Mouse (Mus musculus) limb, embryonic 14.5 days (tissue): ENCODE measurements around the gene Srgap2. TPM values are rescaled to one million over a fixed set of nuclear protein-coding genes. Genes with fewer than 3 reads are reported as not detected.

Experiments used
- ATAC-seq: fragments of 200-750 bp; cut with Nextera tagmentation; 2 replicates; pipeline ENCODE4 v1.8.0; 2017; ENCODE audit warnings: low read depth, moderate number of reproducible peaks, moderate TSS enrichment; ENCODE audit not compliant: low FRiP score
- DNase-seq: peaks from one replicate; pipeline ENCODE4 v3.0.0-alpha.2; 2015; ENCODE audit warnings: low spot score
- H3K27ac ChIP-seq: fragments of 300-500 bp; sonication (generic); replicated peaks from 2 replicates; pipeline ENCODE4 v1.5.1; 2014; ENCODE audit warnings: low read depth, mild to moderate bottlenecking, low read length, moderate library complexity, mixed read lengths
- H3K27me3 ChIP-seq: fragments of 300-500 bp; sonication (generic); 2 replicates; pipeline ENCODE4 v1.6.1; 2014; ENCODE audit warnings: low read length, mixed read lengths; ENCODE audit not compliant: control insufficient read depth, insufficient read depth
- H3K36me3 ChIP-seq: fragments of 300-500 bp; sonication (generic); 2 replicates; pipeline ENCODE4 v1.6.1; 2014; ENCODE audit warnings: mild to moderate bottlenecking, low read length, moderate library complexity, mixed read lengths; ENCODE audit not compliant: control insufficient read depth, insufficient read depth
- H3K4me1 ChIP-seq: fragments of 300-500 bp; sonication (generic); 2 replicates; pipeline ENCODE4 v1.6.1; 2014; ENCODE audit warnings: antibody characterized with exemption, low read length, mixed read lengths; ENCODE audit not compliant: control insufficient read depth, insufficient read depth
- H3K4me2 ChIP-seq: fragments of 300-500 bp; sonication (generic); replicated peaks from 2 replicates; pipeline ENCODE4 v1.6.1; 2014; ENCODE audit warnings: low read depth, mild to moderate bottlenecking, low read length, moderate library complexity; ENCODE audit not compliant: severe bottlenecking
- H3K4me3 ChIP-seq: fragments of 300-500 bp; sonication (generic); replicated peaks from 2 replicates; pipeline ENCODE4 v1.5.1; 2014; ENCODE audit warnings: low read length
- H3K9ac ChIP-seq: fragments of 300-500 bp; sonication (generic); 2 replicates; pipeline ENCODE4 v1.6.1; 2014; ENCODE audit warnings: mild to moderate bottlenecking, low read depth, low read length, moderate library complexity; ENCODE audit not compliant: severe bottlenecking
- H3K9me3 ChIP-seq: fragments of 300-500 bp; sonication (generic); 2 replicates; pipeline ENCODE4 v1.6.1; 2016; ENCODE audit warnings: low read length; ENCODE audit not compliant: control insufficient read depth
- POLR2A ChIP-seq: fragments of 200-500 bp; IDR thresholded peaks from 2 replicates; pipeline ENCODE4 v1.8.0; 2012; ENCODE audit warnings: inconsistent platforms, mild to moderate bottlenecking, moderate library complexity, borderline replicate concordance; ENCODE audit not compliant: insufficient read depth, insufficient read length; ENCODE audit errors: extremely low read depth
- WGBS: fragments of 180-500 bp; shearing (Covaris S2); extraction: QIAGEN DNeasy Blood & Tissue Kit; methylation state at CpG from one replicate; pipeline ENCODE4 v1.1.7; 2014; 5-methylcytosine and 5-hydroxymethylcytosine counted together
- polyA plus RNA-seq, 2 experiments: library from polyadenylated mRNA; depleted of rRNA in 1 of 2; stranded (reverse) in 1 of 2; unstranded in 1 of 2; fragments of >200 nt; fragmentation: Nextera tagmentation in 1 of 2; extraction: Ambion mirVana in 1 of 2; gene quantifications; 2 replicates each; pipeline versions ENCODE4 v1.2.1 to v1.2.3; 2012 to 2014

Gene Srgap2
- polyA plus RNA-seq, 2 experiments = 20.5 to 38.9 TPM

DNA sequence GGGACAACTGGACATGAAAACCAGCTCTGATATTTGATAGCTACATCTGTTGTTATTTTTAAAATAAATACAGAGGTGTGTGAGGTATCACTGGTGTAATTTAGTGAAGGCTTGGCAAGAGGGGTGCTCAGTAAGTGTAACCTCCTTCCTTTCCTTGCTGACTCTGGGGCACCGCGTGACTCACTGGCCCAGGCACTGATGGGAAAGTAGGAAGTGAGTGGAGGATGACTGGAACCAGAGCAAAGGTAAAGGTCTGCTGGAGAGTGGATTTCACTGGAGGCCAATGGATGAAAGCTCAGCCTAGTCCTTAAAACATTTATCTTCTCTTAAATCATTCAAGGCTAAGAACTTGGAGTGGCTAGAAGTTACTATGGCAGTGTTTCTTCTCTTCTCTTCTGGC is 226.4 kb downstream of the Srgap2 start:
- Histone ChIP-seq H3K36me3 (peaks cover 48% of the 10 kb centered on the region), H3K9ac (no peak overlapping the region), H3K4me1 (no peaks in the 10 kb centered on the region), H3K27ac (no peak overlapping the region), H3K27me3 (no peaks in the 10 kb centered on the region), H3K4me2 (no peak overlapping the region), H3K4me3 (no peak overlapping the region), H3K9me3 (no peaks in the 10 kb centered on the region)
- ATAC-seq = no peak
- TF ChIP-seq POLR2A = no peak
- no peak for DNase-seq
- 97% methylated on average over 2 of the region's 2 CpGs for WGBS

DNA sequence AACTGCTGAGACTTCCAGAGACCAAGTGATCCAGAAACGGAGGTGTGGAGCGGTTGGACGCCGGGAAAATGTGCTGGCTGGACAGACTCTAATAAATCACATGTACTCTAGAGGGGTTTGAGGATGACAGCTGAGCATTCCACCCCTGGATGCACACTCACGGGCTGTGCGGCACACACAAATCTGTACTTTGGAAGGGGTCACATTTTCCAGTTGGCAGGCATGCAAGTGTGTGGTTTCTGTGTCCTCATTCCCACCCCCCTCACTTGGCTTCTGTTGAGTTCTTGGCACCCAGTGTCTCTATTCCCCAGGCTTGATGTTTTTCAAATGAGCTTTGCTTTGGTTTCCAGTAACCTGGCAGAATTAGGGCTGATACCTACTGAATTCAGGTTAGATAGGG is 227.4 kb downstream of the Srgap2 start:
- no peak overlapping the region for H3K4me3 ChIP-seq
- H3K27me3 ChIP-seq = no peaks in the 10 kb centered on the region
- no peak overlapping the region for H3K27ac ChIP-seq
- H3K9ac ChIP-seq = no peak overlapping the region
- H3K4me1 ChIP-seq = no peaks in the 10 kb centered on the region
- WGBS = 72% methylated on average over 6 of the region's 6 CpGs
- H3K4me2 ChIP-seq = no peak overlapping the region
- TF ChIP-seq POLR2A = no peak
- DNase-seq = no peak
- H3K9me3 ChIP-seq = no peaks in the 10 kb centered on the region
- H3K36me3 ChIP-seq = peaks cover 52% of the 10 kb centered on the region
- peak; percentile 53; the same call in 1 of the 2 replicates for ATAC-seq

DNA sequence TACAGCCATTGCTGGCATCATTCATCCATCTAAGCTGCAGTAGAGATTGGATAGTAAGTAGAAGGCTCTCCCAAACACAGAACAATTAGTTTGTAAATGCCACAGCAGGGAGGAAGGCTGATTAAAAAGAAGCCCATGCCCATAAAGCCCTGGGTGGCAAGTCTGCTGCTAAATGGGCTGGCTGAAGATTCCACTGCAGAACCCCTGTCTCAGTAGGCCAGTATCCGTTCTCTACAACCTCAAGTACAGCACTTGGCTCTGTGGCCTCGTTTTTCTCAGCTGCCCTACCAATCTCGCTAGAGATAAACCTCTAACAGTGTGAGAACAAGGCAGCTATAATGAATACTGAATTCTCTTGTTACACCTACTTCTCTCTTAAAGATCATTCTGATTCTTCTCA is 227.9 kb downstream of the Srgap2 start:
- WGBS = 60% methylated on average over 3 of the region's 3 CpGs
- no peak for TF ChIP-seq POLR2A
- no peak overlapping the region for H3K27ac ChIP-seq
- no peaks in the 10 kb centered on the region for H3K4me1 ChIP-seq
- H3K9me3 ChIP-seq = no peaks in the 10 kb centered on the region
- DNase-seq (no peak), ATAC-seq (no peak)
- H3K36me3 ChIP-seq = peaks cover 58% of the 10 kb centered on the region
- H3K27me3 ChIP-seq = no peaks in the 10 kb centered on the region
- no peak overlapping the region for H3K9ac ChIP-seq
- no peak overlapping the region for H3K4me3 ChIP-seq
- H3K4me2 ChIP-seq = no peak overlapping the region

DNA sequence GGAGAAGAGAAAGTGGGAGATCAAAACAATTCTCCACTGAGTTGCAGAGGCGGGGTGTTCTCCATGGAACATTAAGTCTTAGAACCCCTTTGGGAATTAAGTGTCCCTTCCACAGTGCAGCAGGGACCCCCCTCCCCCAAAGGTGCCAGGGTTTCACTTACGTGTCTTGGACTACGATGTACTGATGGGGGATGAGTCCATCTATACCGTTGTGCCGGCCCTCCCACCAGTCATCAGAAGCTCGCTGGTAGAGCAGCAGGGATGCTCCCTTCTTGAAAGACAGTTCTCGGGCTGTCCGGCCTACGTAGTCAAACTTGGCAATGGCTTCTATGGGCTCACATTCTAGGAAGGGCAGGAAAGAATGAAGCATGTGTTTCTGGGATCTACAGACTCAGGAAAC is 229.0 kb downstream of the Srgap2 start:
- 93% methylated on average over 9 of the region's 9 CpGs for WGBS
- no peak for ATAC-seq
- Histone ChIP-seq H3K9ac (no peak overlapping the region), H3K4me3 (no peak overlapping the region), H3K27me3 (no peaks in the 10 kb centered on the region), H3K27ac (no peak overlapping the region), H3K4me2 (no peak overlapping the region), H3K9me3 (no peaks in the 10 kb centered on the region), H3K4me1 (no peaks in the 10 kb centered on the region), H3K36me3 (peaks cover 61% of the 10 kb centered on the region)
- TF ChIP-seq POLR2A = no peak
- DNase-seq = no peak

DNA sequence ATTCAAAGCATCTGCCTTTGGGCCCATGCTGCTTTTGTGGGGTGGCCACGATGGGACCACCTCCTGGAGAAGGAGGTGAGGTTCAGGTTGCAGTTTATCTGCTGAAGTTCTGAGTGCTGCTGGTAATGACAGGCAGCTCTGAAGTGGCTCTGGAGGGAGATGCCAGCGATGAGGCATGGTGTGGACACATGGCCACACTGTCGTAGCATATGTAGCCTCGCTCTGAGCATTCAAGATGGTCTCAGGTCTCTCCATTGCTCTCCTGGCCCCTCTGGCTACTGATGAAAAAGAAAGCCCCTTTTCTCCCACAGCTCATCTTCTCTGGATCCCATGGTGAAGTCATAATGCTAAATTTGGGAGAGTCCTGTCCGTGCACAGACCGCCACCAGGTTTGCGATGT is 230.4 kb downstream of the Srgap2 start:
- Histone ChIP-seq H3K4me2 (no peak overlapping the region), H3K4me3 (no peak overlapping the region), H3K27ac (no peak overlapping the region), H3K9me3 (no peaks in the 10 kb centered on the region), H3K27me3 (no peaks in the 10 kb centered on the region), H3K36me3 (peaks cover 74% of the 10 kb centered on the region), H3K9ac (no peak overlapping the region), H3K4me1 (no peaks in the 10 kb centered on the region)
- DNase-seq (no peak), ATAC-seq (no peak)
- WGBS = 92% methylated on average over 7 of the region's 7 CpGs
- no peak for TF ChIP-seq POLR2A

DNA sequence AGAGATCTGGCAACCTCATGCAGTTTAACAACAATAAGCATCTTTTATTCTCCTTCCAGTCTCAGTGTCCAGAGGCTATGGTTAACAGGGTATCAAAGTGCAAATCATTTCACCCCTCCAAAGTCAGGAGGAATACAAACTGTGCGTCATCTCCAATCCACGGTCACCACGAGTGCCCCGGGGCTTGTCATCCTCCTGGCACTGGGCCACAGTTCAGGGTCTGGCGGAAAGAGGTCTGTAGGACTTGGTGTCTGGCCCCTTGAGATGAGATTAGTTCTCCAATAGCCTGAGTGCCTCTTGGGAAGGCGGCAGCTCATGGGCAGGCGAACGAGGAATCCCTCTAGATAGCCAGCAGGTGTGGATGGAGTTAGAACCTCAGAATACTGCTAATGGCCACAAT is 232.0 kb downstream of the Srgap2 start:
- ATAC-seq = no peak
- H3K27me3 ChIP-seq = no peaks in the 10 kb centered on the region

More for the DNA sequence above, 232.0 kb downstream of the Srgap2 start:
- TF ChIP-seq POLR2A = no peak
- H3K4me1 ChIP-seq = no peaks in the 10 kb centered on the region
- no peak overlapping the region for H3K9ac ChIP-seq
- H3K4me2 ChIP-seq = no peak overlapping the region
- no peak overlapping the region for H3K27ac ChIP-seq
- WGBS = 75% methylated on average over 8 of the region's 8 CpGs
- H3K36me3 ChIP-seq = peaks cover 72% of the 10 kb centered on the region
- DNase-seq = no peak
- no peak overlapping the region for H3K4me3 ChIP-seq
- no peaks in the 10 kb centered on the region for H3K9me3 ChIP-seq
